In the genomic region with DNA sequence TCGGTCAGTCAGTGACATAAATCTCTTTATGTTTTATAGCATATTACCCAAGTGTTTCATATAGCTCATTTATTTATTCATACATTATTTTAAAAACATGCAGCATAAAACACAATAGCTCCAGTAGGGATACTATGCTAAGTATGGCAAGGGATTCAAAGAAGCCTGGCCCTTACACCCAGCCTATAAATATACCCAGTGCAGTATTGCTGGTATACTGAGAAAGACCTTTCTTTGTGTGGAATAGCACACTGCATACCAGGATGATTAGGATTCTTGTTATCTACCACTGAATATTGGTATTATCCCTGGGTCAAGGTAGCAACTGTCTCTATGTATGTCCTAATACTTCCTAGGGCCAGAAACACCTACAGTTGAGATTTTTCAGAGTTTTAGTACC, we compare ENCODE assay signal across 24 mouse cellular contexts.
"Had no signal": no experiment of that assay in that cellular context is flagged by ENCODE, and none has a peak within 500 bp of the region (broad histone marks: within the 10 kb centered on the region; RNA-seq: fewer than 3 reads in every experiment).

No protein-coding gene starts in this region.

- DNase-seq: forebrain, postnatal 0 days; gastrocnemius, postnatal 14 days; gastrocnemius, postnatal 36 days; heart, adult 11 months; heart, adult 2 months; heart, postnatal 14 days; heart, postnatal 36 days; kidney, adult 11 months; kidney, adult 2 months; kidney, adult 9 months; kidney, postnatal 10 days; kidney, postnatal 25 days; layer of hippocampus, adult 9-11 months; layer of hippocampus, postnatal 36 days; left cerebral cortex, postnatal 4 days had no signal

- H3K27ac ChIP-seq: heart, adult 2 months; heart, embryonic 13.5 days; heart, embryonic 15.5 days; hindbrain, embryonic 13.5 days; hindbrain, embryonic 15.5 days; hindbrain, postnatal 0 days; limb, embryonic 13.5 days; limb, embryonic 15.5 days had no signal

- ATAC-seq: forebrain, postnatal 0 days; hindbrain, postnatal 0 days; intestine, embryonic 16.5 days had no signal

- H3K4me3 ChIP-seq: heart, adult 2 months; heart, embryonic 13.5 days; heart, embryonic 15.5 days; hindbrain, embryonic 13.5 days; hindbrain, embryonic 15.5 days; limb, embryonic 13.5 days; limb, embryonic 15.5 days had no signal

- H3K4me2 ChIP-seq: heart, embryonic 11.5 days; heart, embryonic 13.5 days; heart, embryonic 15.5 days; hindbrain, embryonic 13.5 days; hindbrain, embryonic 15.5 days; limb, embryonic 13.5 days; limb, embryonic 15.5 days had no signal

- H3K27me3 ChIP-seq: heart, embryonic 13.5 days; heart, embryonic 15.5 days; hindbrain, embryonic 13.5 days; hindbrain, embryonic 15.5 days; limb, embryonic 13.5 days; limb, embryonic 15.5 days had no signal

- H3K9ac ChIP-seq: forebrain, postnatal 0 days; heart, embryonic 13.5 days; heart, embryonic 15.5 days; hindbrain, embryonic 13.5 days; hindbrain, embryonic 15.5 days; limb, embryonic 13.5 days; limb, embryonic 15.5 days had no signal

- H3K36me3 ChIP-seq: heart, embryonic 13.5 days; heart, embryonic 15.5 days; hindbrain, embryonic 13.5 days; hindbrain, embryonic 15.5 days; limb, embryonic 13.5 days; limb, embryonic 15.5 days had no signal

- H3K4me1 ChIP-seq: hindbrain, embryonic 13.5 days; hindbrain, embryonic 15.5 days; limb, embryonic 13.5 days; limb, embryonic 15.5 days had no signal

- H3K9me3 ChIP-seq: heart, embryonic 13.5 days; heart, embryonic 15.5 days; hindbrain, embryonic 13.5 days; hindbrain, embryonic 15.5 days; limb, embryonic 13.5 days; limb, embryonic 15.5 days had no signal
